Mouse (Mus musculus) spleen, postnatal 4 days (tissue): Measurements from ENCODE around the gene Prkca.

Experiments
- DNase-seq, 2 experiments: peaks; one replicate each; pipeline ENCODE4 v3.0.0; 2022; ENCODE audit warnings: low spot score in 2 of 2

The Prkca gene

DNA sequence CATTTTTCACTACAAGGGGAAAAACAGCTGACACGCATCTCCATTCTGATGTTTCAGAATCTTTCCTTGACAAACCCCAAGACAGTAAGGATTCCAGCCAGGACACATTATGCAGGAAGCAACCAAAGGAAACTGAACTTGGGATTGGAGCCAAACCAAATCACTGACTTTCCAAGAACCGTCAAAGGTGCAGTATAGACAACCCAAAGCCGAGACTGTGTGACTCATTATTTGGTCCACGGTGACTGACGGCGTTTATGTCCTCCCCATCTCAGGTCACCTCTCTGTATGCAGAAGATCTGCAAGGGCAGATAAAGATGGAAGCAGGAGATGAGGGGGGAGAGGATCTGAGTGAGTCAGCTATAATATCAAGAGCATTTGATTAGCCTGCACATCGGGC is 183.7 kb downstream of the Prkca start:
- no peak for DNase-seq

DNA sequence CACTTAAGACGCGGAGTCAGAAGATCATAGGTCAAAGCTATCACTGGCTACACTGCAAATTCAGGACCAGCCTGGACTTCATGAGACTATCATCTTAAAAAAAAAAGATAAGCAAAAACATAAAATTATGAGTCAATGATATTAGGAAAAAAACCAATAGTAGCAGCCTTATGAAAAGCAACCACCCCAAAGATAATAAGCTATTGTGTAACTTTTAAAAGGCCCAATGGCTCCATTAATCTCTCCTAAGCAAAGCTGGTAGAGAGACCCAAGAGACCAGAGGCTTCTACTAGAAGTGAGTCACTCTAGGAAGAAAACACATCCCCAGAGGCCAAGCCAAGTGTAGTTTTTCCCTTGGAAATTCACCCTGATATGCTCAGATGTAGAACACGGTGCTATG is 185.7 kb downstream of the Prkca start:
- DNase-seq = no peak

DNA sequence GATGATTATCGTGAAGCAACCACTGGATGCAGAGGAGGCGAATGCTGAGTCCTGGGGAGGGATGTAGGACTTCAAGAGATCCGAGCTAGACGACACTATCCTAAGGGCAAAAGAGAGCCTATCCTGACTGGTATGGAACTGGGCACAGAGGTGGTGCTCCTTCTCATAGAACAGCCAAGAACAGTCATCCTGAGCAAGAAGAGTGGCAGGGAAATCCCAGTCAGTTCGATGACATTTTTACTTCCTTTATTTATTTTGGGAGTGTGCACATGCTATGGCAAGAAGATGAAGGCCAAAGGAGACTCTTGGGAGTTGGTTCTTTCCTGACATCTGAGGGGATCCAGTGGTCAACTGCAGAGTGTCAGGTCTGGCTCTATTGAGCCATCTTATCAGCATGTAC is 186.7 kb downstream of the Prkca start:
- no peak for DNase-seq

DNA sequence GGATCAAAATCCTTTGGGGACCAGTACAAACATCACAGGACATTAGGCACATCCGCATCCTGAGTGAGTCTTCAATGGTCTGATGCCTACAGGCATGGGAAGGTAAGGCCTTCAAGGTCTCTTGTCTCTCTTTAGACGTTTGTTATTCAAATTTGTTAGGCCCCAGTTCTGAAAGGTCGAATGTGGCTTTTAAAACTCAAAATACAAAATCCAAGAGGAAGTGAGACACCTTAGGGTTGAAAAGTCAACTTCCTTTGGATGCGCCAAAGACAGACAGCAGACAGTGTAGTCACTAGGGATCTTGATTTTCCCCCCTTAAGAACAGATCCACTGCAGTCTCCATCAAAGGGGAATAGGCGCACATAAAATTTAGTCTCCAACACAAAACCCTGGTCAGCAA is 187.6 kb downstream of the Prkca start:
- no peak for DNase-seq

DNA sequence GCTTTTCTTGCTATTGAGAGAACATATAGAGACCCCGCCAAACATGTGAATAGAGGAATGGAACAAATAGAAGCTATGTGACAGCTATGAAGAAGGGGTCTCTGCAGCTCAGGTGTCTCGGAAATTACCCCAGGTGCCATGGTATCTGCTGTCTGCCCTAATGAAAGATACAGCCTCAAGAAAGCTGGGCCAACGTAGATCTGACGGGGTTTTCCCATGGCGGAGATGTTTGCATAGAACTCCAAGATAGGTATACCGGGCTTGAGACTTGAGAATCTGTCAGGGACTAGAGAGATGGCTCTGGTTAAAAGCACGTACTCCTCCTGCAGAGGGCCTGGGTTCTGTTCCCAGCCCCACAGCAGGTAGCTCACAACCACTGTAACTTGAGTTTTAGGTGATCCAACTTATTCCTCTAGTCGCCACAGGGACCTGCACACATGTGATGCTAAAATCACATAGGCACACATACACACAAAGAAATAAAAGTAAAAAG is 188.6 kb downstream of the Prkca start:
- no peak for DNase-seq

DNA sequence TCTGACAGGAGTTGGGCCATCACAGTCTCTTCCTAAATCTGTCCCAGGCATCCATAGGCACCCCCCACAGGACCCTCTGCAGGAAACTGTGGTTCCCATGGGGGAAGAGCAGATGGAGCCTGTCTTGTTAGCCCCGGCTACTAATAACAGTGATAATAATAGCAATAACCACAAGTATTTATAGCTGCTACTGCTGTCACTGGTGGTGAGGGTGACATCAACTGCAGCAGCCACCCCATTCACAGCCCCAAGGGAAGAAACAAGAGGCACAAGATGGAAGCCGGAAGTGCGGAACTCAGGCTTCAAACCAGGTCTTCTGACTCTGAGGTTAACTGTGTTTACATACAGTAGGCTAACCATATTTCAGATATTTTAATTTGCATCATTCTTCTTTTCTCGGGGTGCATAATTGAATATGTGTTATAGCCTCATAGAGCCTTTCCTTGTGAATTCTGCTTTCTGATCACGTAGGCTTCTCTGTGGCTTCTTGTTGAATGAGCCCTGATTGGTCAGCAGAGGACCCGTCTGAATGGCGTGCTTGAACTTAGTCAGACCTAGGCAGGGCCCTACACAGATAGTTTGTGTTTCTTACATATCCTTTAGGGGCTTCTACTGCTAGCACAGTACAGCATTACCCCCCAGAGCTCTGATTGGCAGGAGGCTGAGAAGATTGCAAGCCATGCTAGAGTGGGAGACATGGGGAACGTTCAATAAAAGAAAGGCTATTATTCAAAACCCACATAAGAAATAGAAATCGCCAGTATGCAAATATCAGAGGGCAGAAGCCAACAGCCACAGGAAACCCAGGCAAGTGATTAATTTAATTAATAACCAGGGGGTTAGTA is 189.5 kb downstream of the Prkca start:
- no peak for DNase-seq

DNA sequence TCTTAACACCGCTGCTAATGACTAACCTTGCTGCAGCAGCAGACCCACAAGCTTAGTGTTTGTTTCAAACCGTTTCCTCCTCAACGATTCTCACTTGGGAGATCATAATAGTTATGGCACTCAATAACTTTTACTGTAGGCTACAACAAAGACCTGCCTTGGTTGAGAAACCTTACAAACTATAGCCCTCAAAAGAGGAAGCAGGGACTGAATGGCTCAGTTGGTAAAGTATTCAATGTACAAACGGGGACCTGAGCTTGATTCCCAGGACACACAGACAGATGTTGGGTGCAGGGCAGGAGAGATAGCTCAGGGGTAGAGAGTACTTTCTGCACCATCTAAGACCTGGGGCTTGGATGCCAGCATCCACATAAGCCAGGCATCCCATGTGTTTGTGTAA is 191.1 kb downstream of the Prkca start:
- no peak for DNase-seq

DNA sequence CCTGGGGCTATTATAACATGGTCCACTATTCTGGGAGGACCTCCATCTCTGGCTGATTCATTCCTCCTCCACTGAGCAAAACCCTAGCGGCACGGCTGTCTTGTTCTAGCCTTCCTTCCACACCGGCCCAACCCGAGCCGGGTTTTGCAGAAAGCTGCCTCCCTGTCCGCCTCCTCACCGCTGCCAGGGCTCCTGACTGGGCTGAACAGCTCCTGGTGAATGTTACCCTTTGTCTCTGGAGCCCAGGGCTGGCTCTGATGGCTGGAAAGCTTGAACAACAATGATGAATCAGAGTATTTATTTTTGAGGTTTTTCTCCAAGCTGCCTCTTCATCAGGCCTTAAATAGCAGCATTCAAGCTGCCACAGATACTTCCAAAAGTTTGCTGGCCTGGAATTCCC is 193.3 kb downstream of the Prkca start:
- DNase-seq = no peak

DNA sequence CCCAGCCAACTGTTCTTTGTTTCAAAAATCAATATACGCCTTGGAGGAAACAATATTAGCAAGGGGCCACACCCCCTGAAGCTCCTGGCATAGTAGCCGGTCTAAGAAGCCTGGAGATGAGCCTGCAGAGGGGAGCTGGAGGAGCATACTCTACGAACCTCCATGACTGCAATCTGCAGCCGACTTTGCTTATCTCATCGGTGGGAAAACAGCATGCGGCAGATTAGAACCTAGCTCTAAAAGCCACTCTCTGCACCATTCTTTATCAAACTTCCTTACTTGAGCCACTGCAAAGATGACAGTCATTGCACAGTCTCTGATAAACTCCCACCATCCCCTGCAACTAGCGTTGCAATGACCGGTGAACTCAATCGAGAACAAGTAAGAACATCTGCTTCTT is 194.5 kb downstream of the Prkca start:
- no peak for DNase-seq

DNA sequence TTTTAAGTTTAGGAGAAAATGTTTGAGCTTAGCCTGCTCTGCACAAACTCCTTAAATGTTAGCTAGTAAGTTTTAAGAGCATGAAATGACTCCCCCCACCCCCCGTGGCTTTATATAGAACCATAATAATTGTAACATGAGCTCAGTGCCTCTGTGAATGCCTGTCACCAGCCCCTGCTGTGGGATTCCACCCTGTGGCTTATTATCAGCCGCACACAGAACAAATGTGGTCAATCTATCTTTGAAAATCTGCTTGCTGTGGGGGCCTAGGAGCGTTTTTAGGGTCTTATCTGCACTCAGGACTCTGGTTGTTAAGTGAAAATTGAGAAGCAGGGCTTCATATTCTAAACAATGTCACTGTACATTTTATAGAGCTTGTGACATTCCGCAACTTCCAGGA is 195.2 kb downstream of the Prkca start:
- DNase-seq = no peak

DNA sequence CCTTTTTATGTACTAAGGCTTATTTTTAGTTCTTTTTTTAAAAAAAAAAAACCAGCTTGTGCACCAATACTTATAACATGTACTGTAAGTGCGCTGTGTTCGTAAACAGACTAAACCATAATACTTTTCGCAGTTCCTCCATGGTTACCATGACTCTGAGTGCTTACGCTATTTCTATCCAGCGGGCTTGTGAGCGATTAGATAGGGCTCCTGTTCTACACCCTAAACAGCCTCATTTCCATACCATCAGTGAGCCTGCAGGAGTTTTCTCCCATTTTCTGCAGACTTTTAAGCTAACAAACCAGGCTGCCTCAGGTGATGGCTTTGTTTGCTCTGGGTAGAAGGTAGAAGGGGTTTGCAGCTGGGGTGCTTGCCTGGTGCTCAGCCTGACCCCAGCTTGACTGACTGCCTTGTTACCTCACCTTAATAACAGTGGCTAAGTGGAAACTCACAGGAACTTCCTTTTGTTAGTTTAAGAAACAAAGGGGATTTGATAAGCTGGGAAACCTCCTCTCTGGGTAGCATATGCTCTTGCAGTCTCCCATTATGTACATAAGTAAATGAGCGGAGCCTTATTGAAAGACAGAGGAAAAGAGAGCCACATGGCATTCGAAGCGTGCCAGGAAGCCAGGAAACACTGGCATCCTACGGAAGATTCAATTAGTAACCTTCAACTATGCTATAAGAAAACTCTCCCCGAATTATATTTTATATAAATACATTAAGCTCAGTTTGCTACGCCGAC is 197.8 kb downstream of the Prkca start:
- no peak for DNase-seq

DNA sequence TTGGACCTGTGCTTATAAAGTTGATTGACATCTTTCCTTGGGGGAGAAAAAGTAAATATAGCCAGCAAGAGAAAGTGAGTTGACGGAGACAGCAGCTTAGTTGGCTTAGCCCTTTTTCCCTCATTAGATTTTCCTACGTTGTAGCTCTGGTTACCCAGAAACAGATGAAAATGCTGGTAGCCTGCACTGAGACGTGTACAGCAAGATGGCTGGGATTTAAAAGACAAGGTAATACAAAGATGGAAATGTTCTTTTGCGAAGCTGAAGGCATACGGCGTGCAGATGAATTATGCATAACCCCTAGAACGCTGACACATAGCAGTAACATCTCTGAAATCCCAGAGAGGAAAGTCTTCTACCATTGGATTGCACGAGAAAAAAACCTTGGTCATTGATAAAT is 198.6 kb downstream of the Prkca start:
- no peak for DNase-seq

DNA sequence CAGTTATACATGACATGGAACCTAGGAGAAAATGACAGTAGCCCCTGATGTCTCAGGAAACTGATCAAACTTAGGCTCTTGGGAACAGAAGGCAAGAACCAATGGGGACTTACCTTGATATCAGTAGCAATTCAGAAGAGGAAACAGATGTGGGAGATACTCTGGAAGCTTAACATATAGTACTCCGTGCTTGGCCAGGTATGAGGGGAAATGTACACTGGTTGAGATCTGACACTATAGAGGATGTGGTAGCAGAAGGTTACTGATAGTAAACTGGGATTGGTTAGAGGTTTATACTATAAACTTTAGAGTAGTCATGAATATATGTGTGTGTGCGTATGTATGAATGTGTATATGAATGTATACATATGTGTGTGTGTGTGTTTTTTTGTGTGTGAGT is 200.0 kb downstream of the Prkca start:
- DNase-seq = no peak

DNA sequence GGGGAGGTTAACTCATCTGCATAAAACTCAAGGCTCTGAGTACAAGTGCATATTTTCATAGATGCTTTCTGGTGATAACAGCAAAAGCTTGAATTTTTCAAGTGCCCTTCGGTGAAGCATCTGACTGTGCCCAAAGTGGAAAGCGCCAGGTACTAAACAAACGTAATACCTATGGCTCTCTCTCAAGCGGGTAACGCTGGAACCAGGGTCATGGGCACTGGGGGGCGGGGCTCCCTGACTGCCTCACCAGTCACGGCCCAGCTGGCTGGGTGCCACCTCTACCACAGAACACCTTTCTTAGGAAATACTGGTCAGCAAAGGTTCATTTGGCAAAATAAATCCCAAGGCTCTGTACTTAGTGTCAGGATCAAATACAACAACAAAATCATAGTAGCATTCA is 203.7 kb downstream of the Prkca start:
- no peak for DNase-seq

DNA sequence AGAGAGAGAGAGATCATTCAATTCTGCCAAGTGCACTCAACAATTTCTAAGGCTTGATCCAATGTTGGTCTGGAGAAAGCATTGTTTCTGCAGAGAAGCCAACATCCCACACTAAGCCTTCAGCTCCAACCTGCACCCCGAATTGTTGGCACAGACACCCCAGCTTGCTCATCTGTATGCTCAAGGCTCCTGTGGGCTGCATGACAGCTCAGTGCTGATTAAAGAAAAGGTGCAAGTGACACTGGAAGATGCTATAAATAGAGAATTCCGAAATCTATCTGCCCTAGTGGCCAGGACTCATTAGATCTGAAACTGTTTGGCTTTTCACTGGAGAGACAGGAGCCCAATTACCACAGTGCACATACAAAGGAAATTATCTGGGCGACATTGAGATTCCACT is 207.4 kb downstream of the Prkca start:
- no peak for DNase-seq

DNA sequence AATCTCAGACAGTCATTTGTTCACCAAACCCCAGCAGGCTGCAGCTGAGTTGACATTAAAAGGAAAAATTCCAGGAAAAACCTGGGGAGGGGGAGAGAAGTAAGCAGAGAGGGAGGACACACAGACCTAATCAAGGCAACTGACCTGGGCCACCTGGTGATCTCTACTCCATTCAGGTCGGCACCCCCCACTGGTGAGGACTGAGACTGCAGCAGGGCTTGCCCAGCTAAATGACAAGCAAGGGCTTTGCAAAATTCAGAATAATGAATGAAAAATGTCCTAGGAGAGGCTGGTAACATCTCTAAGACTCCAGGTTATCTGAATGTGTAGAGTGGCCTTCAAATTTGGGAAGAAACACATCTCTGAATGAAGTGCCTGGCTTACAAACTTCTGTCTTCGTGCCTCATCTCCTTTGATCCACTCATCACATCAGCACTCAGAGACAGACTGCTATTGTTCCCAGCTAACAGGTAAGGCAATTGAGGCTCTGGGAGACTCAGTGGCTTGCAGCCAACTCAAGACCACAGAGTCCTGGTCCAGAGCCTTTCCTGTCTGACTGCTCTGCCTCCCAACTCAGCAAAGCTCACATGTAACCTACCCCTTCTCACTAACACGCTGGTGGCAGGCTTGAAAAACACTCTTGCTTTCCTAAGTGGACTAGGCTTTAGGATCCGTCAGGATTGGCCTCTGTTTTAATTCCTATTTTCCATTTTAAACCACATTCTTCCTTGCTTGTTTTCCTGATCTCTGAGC is 208.1 kb downstream of the Prkca start:
- DNase-seq = no peak

DNA sequence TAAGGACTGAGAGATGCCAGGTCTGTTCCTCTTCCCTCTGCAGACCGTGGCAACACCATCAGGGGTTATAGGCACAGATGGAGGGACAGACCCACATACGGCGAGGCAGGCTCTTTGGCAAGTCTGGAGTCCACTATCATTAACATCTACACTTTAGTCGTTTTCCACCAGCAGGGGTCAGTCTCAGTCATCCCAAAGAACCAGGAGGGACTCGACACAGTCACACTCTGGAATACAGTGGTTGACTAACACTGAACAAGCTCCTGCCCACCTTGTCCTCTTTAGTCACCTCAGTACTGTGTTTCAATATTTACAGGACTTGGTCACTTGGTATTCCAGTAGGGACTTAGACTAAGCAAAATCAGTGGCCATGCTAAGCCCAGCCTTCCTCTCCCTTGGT is 215.1 kb downstream of the Prkca start:
- DNase-seq = peak; percentile 42 to 73

DNA sequence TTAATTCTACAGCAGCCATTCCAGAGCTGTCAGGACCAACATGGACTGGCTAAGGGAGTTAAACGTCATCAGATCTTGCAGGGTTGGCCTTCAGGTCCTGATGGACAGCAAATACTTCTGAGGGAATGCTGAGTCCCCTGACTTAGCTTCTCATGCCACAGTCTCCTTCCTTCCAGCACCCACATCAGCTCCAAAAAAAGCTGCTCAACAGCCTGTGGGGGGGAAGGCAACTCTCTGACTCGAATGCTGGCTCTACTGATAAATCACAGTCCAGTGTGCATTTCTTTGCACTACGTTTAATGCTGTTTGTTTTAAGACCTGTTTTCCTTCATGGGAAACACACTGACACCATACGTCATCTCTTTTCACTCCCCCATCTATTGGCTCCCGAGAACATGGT is 215.8 kb downstream of the Prkca start:
- no peak for DNase-seq

DNA sequence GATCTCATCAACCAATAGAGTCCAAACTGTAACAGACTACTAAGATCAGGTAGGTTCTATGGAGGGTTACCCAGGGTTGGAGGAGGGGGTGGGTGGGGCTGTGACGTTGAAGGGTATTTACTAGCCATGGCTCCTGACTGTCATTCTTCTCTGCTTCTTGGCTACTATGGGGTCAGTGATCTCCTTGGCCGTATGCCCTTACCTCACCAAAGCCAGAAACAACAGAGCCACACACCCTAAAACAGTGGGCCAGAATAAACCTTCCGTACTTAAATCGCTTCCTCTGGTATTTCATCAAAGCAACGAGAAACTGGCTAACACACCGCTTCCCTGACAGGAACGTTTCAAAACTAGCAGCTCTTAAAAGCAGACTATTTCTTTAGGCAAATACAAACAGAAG is 221.2 kb downstream of the Prkca start:
- DNase-seq = no peak

DNA sequence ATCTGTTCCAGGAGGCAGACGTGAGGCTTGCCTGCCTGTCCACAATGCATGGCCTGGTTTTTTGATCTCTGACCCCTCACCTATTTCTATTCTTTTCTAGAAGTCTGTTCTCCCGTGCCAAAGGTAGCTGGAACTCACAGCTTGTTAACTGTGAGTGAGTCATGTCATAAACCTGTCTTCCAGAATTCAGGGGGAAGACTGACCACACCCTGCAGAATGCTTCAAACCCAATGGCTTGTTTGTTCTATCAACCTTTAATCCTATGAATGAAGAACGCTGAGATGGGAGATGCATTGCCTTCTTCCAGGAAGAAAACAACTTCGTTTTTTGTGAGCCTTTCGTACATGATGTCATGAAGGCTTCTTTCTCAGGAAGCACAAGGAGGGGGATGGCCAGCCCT is 223.0 kb downstream of the Prkca start:
- no peak for DNase-seq

DNA sequence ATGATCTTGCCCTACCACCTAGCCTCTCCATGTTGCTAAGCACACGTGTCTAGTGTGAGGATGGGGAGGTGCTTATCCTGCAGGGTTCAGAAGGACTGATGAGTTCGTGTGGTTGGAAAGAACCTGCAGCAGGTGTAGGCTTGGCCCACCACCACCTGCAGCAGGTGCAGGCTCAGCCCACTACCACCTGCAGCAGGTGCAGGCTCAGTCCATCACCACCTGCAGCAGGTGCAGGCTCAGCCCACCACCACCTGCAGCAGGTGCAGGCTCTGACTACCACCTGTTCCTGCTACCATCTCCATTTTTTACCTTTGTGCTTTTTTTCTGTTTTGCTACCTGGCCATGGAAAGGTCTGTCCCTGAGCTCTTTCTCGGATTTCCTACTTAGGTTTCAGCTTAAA is 223.9 kb downstream of the Prkca start:
- no peak for DNase-seq

DNA sequence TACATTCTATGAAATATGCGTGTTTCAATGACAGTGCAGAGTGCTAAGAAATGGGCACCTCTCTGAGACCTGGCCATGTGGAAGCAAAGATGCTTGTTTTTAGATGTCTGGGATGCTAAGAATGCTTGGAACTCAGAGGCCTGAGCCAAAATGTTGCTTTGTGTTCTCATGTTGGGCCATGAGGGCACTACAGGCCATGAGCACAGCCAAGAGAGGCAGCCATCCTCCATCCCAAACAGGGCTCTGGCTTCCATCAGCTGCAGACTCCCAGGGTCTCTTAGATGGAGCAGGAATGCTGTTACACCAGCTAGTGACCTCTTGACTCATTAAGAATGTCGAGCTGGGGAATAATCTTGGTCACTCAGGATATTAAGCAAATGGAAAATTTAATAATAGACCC is 224.9 kb downstream of the Prkca start:
- DNase-seq = no peak

DNA sequence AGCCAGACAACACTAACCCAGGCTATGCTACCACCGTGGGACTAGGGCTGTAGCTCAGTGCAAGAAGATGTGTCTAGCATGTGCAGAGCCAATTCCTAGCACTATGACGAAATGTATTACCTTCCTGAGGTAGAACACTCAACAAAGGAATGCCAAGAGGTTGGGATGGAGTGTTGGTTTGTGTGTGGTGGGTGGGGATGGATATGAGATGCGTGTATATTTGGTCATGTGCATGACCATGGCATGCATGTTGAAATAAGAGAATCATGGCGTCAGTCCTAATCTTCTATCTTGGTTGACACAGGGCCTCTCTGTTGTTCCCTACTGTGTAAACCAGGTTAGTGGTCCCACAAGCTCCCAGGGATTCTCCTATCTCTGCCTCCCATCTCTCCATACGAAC is 225.5 kb downstream of the Prkca start:
- DNase-seq = no peak
